Mouse (Mus musculus): ENCODE measurements around the gene Med9.

- no peak for TF ChIP-seq USF1 (IDR thresholded peaks at IDR 0.05; ENCODE audit: low read depth, low read length)
- TF ChIP-seq MAZ (IDR thresholded peaks at IDR 0.05; ENCODE audit: low read depth, low read length): no peak
- no peak for TF ChIP-seq MYC (IDR thresholded peaks at IDR 0.05; ENCODE audit: low read depth, low read length)
- TF ChIP-seq TBP (conservative IDR thresholded peaks at IDR 0.05; ENCODE audit: low read depth, low read length): no peak
- no peak for TF ChIP-seq IRF4 (IDR thresholded peaks at IDR 0.05; ENCODE audit: low read depth, low read length)
- no peak for TF ChIP-seq CHD2 (IDR thresholded peaks at IDR 0.05; ENCODE audit: low read length)
- no peak for TF ChIP-seq HCFC1 (IDR thresholded peaks at IDR 0.05; ENCODE audit: low read depth, low read length)
- TF ChIP-seq CTCF (conservative IDR thresholded peaks at IDR 0.05 in 1 of 2, IDR thresholded peaks at IDR 0.05 in 1 of 2; ENCODE audit: low read depth in 2 of 2, low read length in 2 of 2): no peak
- TF ChIP-seq ETS1 (conservative IDR thresholded peaks at IDR 0.05; ENCODE audit: low read depth, low read length): no peak
- no peak for TF ChIP-seq MEF2A (IDR thresholded peaks at IDR 0.05; ENCODE audit: borderline replicate concordance, low read depth, low read length)
- no peak for TF ChIP-seq POLR2A (IDR thresholded peaks at IDR 0.05; ENCODE audit: low read depth, low read length)
- no peak for TF ChIP-seq TCF12 (IDR thresholded peaks at IDR 0.05; ENCODE audit: low read depth, low read length)
Observed at GRCm38 (mm10) chr11:59994318-59994717, 46.3 kb downstream of the Med9 start.

All from CH12.LX (cell line).